In the genomic region with DNA sequence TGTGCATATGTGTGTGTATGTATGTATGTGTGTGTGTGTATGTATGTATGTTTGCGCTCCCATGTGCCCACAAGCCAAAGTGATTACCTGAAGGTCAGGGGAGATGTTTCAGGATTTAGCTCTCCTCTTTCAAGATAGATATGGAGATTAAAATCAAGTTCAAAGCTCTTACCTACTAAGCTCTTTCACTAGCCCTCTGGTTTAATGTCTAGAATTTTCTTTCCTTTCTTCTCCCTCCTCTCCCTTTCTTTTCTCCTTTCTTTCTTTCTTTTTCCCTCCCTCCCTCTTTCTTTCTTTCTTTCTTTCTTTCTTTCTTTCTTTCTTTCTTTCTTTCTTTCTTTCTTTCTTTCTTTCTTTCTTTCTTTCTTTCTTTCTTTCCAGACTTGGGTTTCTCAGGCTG, we compare ENCODE assay signal across 11 mouse cellular contexts. TPM values are rescaled to one million over a fixed set of nuclear protein-coding genes. Genes with fewer than 3 reads are reported as not detected.
DNase-seq lines count a peak whose midpoint lies in the region; TF ChIP-seq lines count a peak whose summit lies in the region.
"Had no signal": no experiment of that assay in that cellular context is flagged by ENCODE, and none has a peak within 500 bp of the region (broad histone marks: within the 10 kb centered on the region; RNA-seq: fewer than 3 reads in every experiment).

A gene (minus strand): TSS at position 101 of the 400 bp plus-strand sequence.

- no peaks in the 10 kb centered on the region for H3K27me3 ChIP-seq in thymus, adult 2 months (ENCODE audit: control insufficient read depth, insufficient read depth, low read length)
- H3K27me3 ChIP-seq: embryonic facial prominence, embryonic 15.5 days had no signal

- H3K27ac ChIP-seq in thymus, adult 2 months (ENCODE audit: control insufficient read depth, insufficient read depth, low read length): peak within 1 kb of the TSS; percentile 91
- H3K27ac ChIP-seq: embryonic facial prominence, embryonic 15.5 days; kidney, postnatal 0 days had no signal

- intact Hi-C loops in heart, postnatal 10 days (cut with DNase I): no loop called here

- peak within 1 kb of the TSS; percentile 80 for H3K4me3 ChIP-seq in thymus, adult 2 months (ENCODE audit: control insufficient read depth, insufficient read depth, low read length)
- H3K4me3 ChIP-seq: embryonic facial prominence, embryonic 15.5 days had no signal

- no peak for TF ChIP-seq POLR2A in thymus, adult 2 months (IDR thresholded peaks at IDR 0.05; ENCODE audit: control insufficient read depth, extremely low read depth, insufficient read depth, low read length, poor library complexity)

- no peak for TF ChIP-seq CTCF in thymus, adult 2 months (IDR thresholded peaks at IDR 0.05; ENCODE audit: borderline replicate concordance, control insufficient read depth, extremely low read depth, insufficient read depth, low read length, poor library complexity)

- peaks cover 3% of the 10 kb centered on the region; the same call in 1 of the 2 replicates for H3K36me3 ChIP-seq in thymus, adult 2 months (ENCODE audit: control insufficient read depth, insufficient read depth, low read length)
- H3K36me3 ChIP-seq: embryonic facial prominence, embryonic 15.5 days; G1E had no signal

- WGBS in thymus, adult 2 months: 41% methylated on average over 1 of the region's 1 CpGs

- peaks cover 26% of the 10 kb centered on the region for H3K4me1 ChIP-seq in thymus, adult 2 months (replicated peaks; ENCODE audit: control insufficient read depth, insufficient read depth, low read length)
- H3K4me1 ChIP-seq: embryonic facial prominence, embryonic 15.5 days had no signal

- no peak for DNase-seq in heart, postnatal 10 days
- DNase-seq in heart, adult 18-20 months: no peak
- DNase-seq in thymus, adult 2 months: no peak
- DNase-seq in thymus, adult 18-20 months: no peak
- DNase-seq in layer of hippocampus, postnatal 25 days (ENCODE audit: extremely low spot score in 1 of 2, low spot score in 1 of 2): no peak
- peak; percentile 9 for DNase-seq in thymus, postnatal 14 days
- DNase-seq in urinary bladder, adult 2 months (ENCODE audit: low spot score): no peak
- DNase-seq in retina, postnatal 1 day: no peak

RNA-seq across cellular contexts. Expression of the gene that starts here (rescaled TPM):
- total RNA-seq in heart, postnatal 10 days (2021): 10 to 100 TPM; 13.1 to 13.5 TPM
- 1 to 10 TPM; 8.6 to 10.0 TPM for total RNA-seq in heart, adult 18-20 months (2021)
- 81.2 and 84.0 TPM in 2 replicates for polyA plus RNA-seq in thymus, adult 2 months (2012; rRNA removed)
- 10 to 100 TPM; 41.6 to 42.8 TPM for total RNA-seq in layer of hippocampus, postnatal 25 days (2021)
- 5.7 and 6.4 TPM in 2 replicates for polyA plus RNA-seq in urinary bladder, adult 2 months (2012; rRNA removed)

Comparison
In these comparisons a context has a peak if more than half of its experiments do, and no peak if none do; other contexts are left out.
1. RNA of the gene that starts here (polyA plus RNA-seq): 81.2 to 84.0 TPM in thymus, adult 2 months; 5.7 to 6.4 TPM in urinary bladder, adult 2 months; every median in the first group is over 10 times any median in the second.